Mouse (Mus musculus): ENCODE measurements at regions not wholly inside any gene's neighbourhood (a gene's known extent, or its start where the extent isn't known, plus 50 kb on each side); places are given as distances from the start of the nearest gene placed in this dataset.

DNA sequence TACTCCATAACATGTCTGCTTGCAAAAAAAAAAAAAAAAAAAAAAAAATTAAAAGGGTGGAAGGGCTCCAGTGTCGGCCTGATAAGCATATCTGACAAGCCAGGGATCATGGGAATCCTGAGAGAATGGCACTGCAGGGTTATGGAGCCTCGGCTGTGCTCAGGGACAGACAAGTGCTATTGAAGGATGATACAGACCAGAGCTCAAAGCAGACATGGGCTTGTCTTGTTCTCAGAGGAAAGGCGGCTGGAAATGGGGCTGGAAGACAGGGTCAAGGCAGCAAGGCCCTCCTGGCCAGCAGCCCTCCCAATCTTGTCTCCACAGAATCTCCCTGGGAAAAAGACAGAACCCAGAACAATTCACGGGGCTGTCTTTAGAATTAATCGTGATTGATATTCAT lies 449.0 kb downstream of the Insc start:
- TF ChIP-seq EP300 (IDR thresholded peaks at IDR 0.05) (no peak), CTCF (IDR thresholded peaks at IDR 0.05) (no peak)
